Mouse (Mus musculus): ENCODE data around the gene Ugt1a7c. TPM values are rescaled to one million over a fixed set of nuclear protein-coding genes. Genes with fewer than 3 reads are reported as not detected.
A peak's percentile ranks its signal among the peaks of the same experiment; 100 is the strongest.

The Ugt1a7c gene
- polyA plus RNA-seq, 1 experiment from 2014 or later, result 1.2 TPM

- H3K4me3 ChIP-seq, result no peak overlapping the region
- WGBS, result 76% methylated on average over 5 of the region's 5 CpGs
- H3K4me2 ChIP-seq, result no peak overlapping the region
- H3K4me1 ChIP-seq, result no peaks in the 10 kb centered on the region
- no peak overlapping the region for H3K9ac ChIP-seq
- no peaks in the 10 kb centered on the region for H3K27me3 ChIP-seq (replicated peaks)
- no peak overlapping the region for H3K27ac ChIP-seq
- no peaks in the 10 kb centered on the region for H3K36me3 ChIP-seq (replicated peaks)
- no peak for ATAC-seq (replicated peaks)
- H3K9me3 ChIP-seq, result peaks cover 91% of the 10 kb centered on the region
These were observed 145.2 kb downstream of the Ugt1a7c start for GRCm38 (mm10) chr1:88240072-88240471.

- ATAC-seq (replicated peaks), result peak; percentile 4; the same call in 1 of the 2 replicates
- WGBS, result 71% methylated on average over 4 of the region's 4 CpGs
- no peak overlapping the region for H3K4me3 ChIP-seq
- no peaks in the 10 kb centered on the region for H3K36me3 ChIP-seq (replicated peaks)
- no peak overlapping the region for H3K27ac ChIP-seq
- peaks cover 91% of the 10 kb centered on the region for H3K9me3 ChIP-seq
- no peak overlapping the region for H3K4me2 ChIP-seq
- no peaks in the 10 kb centered on the region for H3K27me3 ChIP-seq (replicated peaks)
- H3K9ac ChIP-seq, result no peak overlapping the region
- no peaks in the 10 kb centered on the region for H3K4me1 ChIP-seq
These were observed 145.7 kb downstream of the Ugt1a7c start for GRCm38 (mm10) chr1:88240579-88240978.

GRCm38 (mm10) chr1:88243861-88244260 lies 149.0 kb downstream of the Ugt1a7c start:
- no peak overlapping the region for H3K4me2 ChIP-seq
- ATAC-seq (replicated peaks), result no peak
- no peaks in the 10 kb centered on the region for H3K27me3 ChIP-seq (replicated peaks)
- H3K4me3 ChIP-seq, result no peak overlapping the region
- H3K9me3 ChIP-seq, result peaks cover 89% of the 10 kb centered on the region
- no peak overlapping the region for H3K27ac ChIP-seq
- H3K36me3 ChIP-seq (replicated peaks), result no peaks in the 10 kb centered on the region
- no peaks in the 10 kb centered on the region for H3K4me1 ChIP-seq
- H3K9ac ChIP-seq, result no peak overlapping the region
- WGBS, result 65% methylated on average over 5 of the region's 5 CpGs

- Histone ChIP-seq H3K27ac (no peak overlapping the region), H3K9ac (no peak overlapping the region), H3K36me3 (replicated peaks) (no peaks in the 10 kb centered on the region), H3K27me3 (replicated peaks) (no peaks in the 10 kb centered on the region), H3K4me3 (no peak overlapping the region), H3K4me1 (no peaks in the 10 kb centered on the region), H3K4me2 (no peak overlapping the region), H3K9me3 (peaks cover 86% of the 10 kb centered on the region)
- ATAC-seq (replicated peaks), result no peak
- WGBS, result 78% methylated on average over 6 of the region's 6 CpGs
These were observed 151.0 kb downstream of the Ugt1a7c start for GRCm38 (mm10) chr1:88245881-88246280.

- H3K36me3 ChIP-seq (replicated peaks), result no peaks in the 10 kb centered on the region
- peaks cover 82% of the 10 kb centered on the region for H3K9me3 ChIP-seq
- no peak overlapping the region for H3K9ac ChIP-seq
- no peak overlapping the region for H3K4me3 ChIP-seq
- ATAC-seq (replicated peaks), result no peak
- 47% methylated on average over 6 of the region's 6 CpGs for WGBS
- no peak overlapping the region for H3K4me2 ChIP-seq
- no peaks in the 10 kb centered on the region for H3K4me1 ChIP-seq
- H3K27ac ChIP-seq, result no peak overlapping the region
- H3K27me3 ChIP-seq (replicated peaks), result no peaks in the 10 kb centered on the region
These were observed 151.5 kb downstream of the Ugt1a7c start for GRCm38 (mm10) chr1:88246386-88246785.

GRCm38 (mm10) chr1:88247660-88248059 lies 152.8 kb downstream of the Ugt1a7c start:
- Histone ChIP-seq H3K4me3 (no peak overlapping the region), H3K4me2 (no peak overlapping the region), H3K36me3 (replicated peaks) (no peaks in the 10 kb centered on the region), H3K9ac (no peak overlapping the region), H3K9me3 (peaks cover 78% of the 10 kb centered on the region), H3K27me3 (replicated peaks) (no peaks in the 10 kb centered on the region), H3K27ac (no peak overlapping the region), H3K4me1 (no peaks in the 10 kb centered on the region)
- 54% methylated on average over 2 of the region's 2 CpGs for WGBS
- no peak for ATAC-seq (replicated peaks)

- no peak overlapping the region for H3K9ac ChIP-seq
These were observed 153.8 kb downstream of the Ugt1a7c start for GRCm38 (mm10) chr1:88248658-88249057.

GRCm38 (mm10) chr1:88249596-88249995 lies 154.7 kb downstream of the Ugt1a7c start:
- H3K4me3 ChIP-seq, result no peak overlapping the region
- no peaks in the 10 kb centered on the region for H3K27me3 ChIP-seq (replicated peaks)
- H3K27ac ChIP-seq, result no peak overlapping the region
- no peak overlapping the region for H3K9ac ChIP-seq
- peaks cover 65% of the 10 kb centered on the region for H3K9me3 ChIP-seq
- H3K36me3 ChIP-seq (replicated peaks), result no peaks in the 10 kb centered on the region
- no peak overlapping the region for H3K4me2 ChIP-seq
- WGBS, result 78% methylated on average over 7 of the region's 7 CpGs
- ATAC-seq (replicated peaks), result no peak
- H3K4me1 ChIP-seq, result no peaks in the 10 kb centered on the region

More at GRCm38 (mm10) chr1:88248658-88249057, 153.8 kb downstream of the Ugt1a7c start:
- no peaks in the 10 kb centered on the region for H3K27me3 ChIP-seq (replicated peaks)
- no peak overlapping the region for H3K27ac ChIP-seq
- 75% methylated on average over 4 of the region's 4 CpGs for WGBS
- no peak overlapping the region for H3K4me3 ChIP-seq
- H3K9me3 ChIP-seq, result peaks cover 74% of the 10 kb centered on the region
- H3K4me1 ChIP-seq, result no peaks in the 10 kb centered on the region
- H3K4me2 ChIP-seq, result no peak overlapping the region
- H3K36me3 ChIP-seq (replicated peaks), result no peaks in the 10 kb centered on the region
- no peak for ATAC-seq (replicated peaks)

- Histone ChIP-seq H3K27ac (no peak overlapping the region), H3K9ac (no peak overlapping the region), H3K27me3 (replicated peaks) (no peaks in the 10 kb centered on the region), H3K4me3 (no peak overlapping the region), H3K4me1 (no peaks in the 10 kb centered on the region), H3K36me3 (replicated peaks) (no peaks in the 10 kb centered on the region), H3K4me2 (no peak overlapping the region), H3K9me3 (peaks cover 65% of the 10 kb centered on the region)
- no peak for ATAC-seq (replicated peaks)
- 83% methylated on average over 5 of the region's 5 CpGs for WGBS
These were observed 155.2 kb downstream of the Ugt1a7c start for GRCm38 (mm10) chr1:88250023-88250422.

GRCm38 (mm10) chr1:88253106-88253505 lies 158.2 kb downstream of the Ugt1a7c start:
- Histone ChIP-seq H3K27ac (no peak overlapping the region), H3K9ac (no peak overlapping the region), H3K4me2 (no peak overlapping the region), H3K36me3 (replicated peaks) (no peaks in the 10 kb centered on the region), H3K27me3 (replicated peaks) (no peaks in the 10 kb centered on the region), H3K9me3 (peaks cover 52% of the 10 kb centered on the region), H3K4me3 (no peak overlapping the region), H3K4me1 (no peaks in the 10 kb centered on the region)
- 75% methylated on average over 8 of the region's 8 CpGs for WGBS
- ATAC-seq (replicated peaks), result no peak

- Histone ChIP-seq H3K9ac (no peak overlapping the region), H3K9me3 (peaks cover 47% of the 10 kb centered on the region), H3K4me3 (no peak overlapping the region), H3K27me3 (replicated peaks) (no peaks in the 10 kb centered on the region), H3K36me3 (replicated peaks) (no peaks in the 10 kb centered on the region), H3K4me1 (no peaks in the 10 kb centered on the region), H3K4me2 (no peak overlapping the region), H3K27ac (no peak overlapping the region)
- ATAC-seq (replicated peaks), result no peak
- WGBS, result 72% methylated on average over 6 of the region's 6 CpGs
These were observed 158.7 kb downstream of the Ugt1a7c start for GRCm38 (mm10) chr1:88253540-88253939.

- Histone ChIP-seq H3K27me3 (replicated peaks) (no peaks in the 10 kb centered on the region), H3K4me1 (no peaks in the 10 kb centered on the region), H3K9me3 (peaks cover 37% of the 10 kb centered on the region), H3K4me3 (no peak overlapping the region), H3K27ac (no peak overlapping the region), H3K4me2 (no peak overlapping the region), H3K36me3 (replicated peaks) (no peaks in the 10 kb centered on the region), H3K9ac (no peak overlapping the region)
- no peak for ATAC-seq (replicated peaks)
- WGBS, result 88% methylated on average over 12 of the region's 12 CpGs
These were observed 160.1 kb downstream of the Ugt1a7c start for GRCm38 (mm10) chr1:88254793-88255465.

- Histone ChIP-seq H3K27ac (no peak overlapping the region), H3K4me2 (no peak overlapping the region), H3K9ac (no peak overlapping the region), H3K4me3 (no peak overlapping the region), H3K27me3 (replicated peaks) (no peaks in the 10 kb centered on the region), H3K4me1 (no peaks in the 10 kb centered on the region), H3K9me3 (peaks cover 32% of the 10 kb centered on the region), H3K36me3 (replicated peaks) (no peaks in the 10 kb centered on the region)
- WGBS, result 66% methylated on average over 2 of the region's 2 CpGs
- ATAC-seq (replicated peaks), result no peak
These were observed 160.6 kb downstream of the Ugt1a7c start for GRCm38 (mm10) chr1:88255466-88255857.
